Mouse (Mus musculus): ENCODE results near the gene Ufsp2. TPM values are rescaled to one million over a fixed set of nuclear protein-coding genes. Genes with fewer than 3 reads are reported as not detected.

The Ufsp2 gene
- total and polyA plus RNA-seq, 3 experiments = 3.1 to 131 (median 82.8) TPM

DNA sequence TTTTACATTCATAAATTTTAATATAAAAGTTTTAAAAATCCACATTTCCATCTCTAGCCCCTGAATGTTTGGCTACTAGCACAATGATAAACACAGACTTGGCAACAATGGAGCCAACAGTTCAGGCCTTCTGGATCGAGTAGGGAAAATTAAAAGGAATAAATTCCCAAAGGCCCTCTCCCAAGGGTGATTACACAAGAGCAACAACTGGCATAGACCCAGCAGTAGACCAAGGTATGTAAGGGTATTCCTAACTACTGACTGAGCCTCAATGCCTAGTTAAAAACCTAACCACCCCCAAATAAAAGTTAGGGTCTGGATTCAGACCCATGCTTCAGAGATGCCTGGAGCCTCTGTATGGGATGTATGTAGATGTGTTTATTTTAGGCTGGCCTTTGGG lies 64.3 kb downstream of the Ufsp2 start:
- TF ChIP-seq TAL1 (conservative IDR thresholded peaks at IDR 0.05; ENCODE audit: low read depth, low read length) = no peak
- no peak for TF ChIP-seq GATA2 (IDR thresholded peaks at IDR 0.05; ENCODE audit: borderline replicate concordance, low read depth, low read length)
- TF ChIP-seq CTCF (IDR thresholded peaks at IDR 0.05; ENCODE audit: low read depth, low read length) = no peak
- no peak for TF ChIP-seq POLR2AphosphoS5 (IDR thresholded peaks at IDR 0.05; ENCODE audit: insufficient replicate concordance, low read depth, low read length)
- TF ChIP-seq GATA1 (IDR thresholded peaks at IDR 0.05; ENCODE audit: borderline replicate concordance, low read length) = no peak
- Histone ChIP-seq H3K9me3 (replicated peaks) (no peaks in the 10 kb centered on the region), H3K4me3 (ENCODE audit: low read depth, low read length) (no peak overlapping the region), H3K4me1 (ENCODE audit: insufficient read depth, low read depth, low read length) (no peaks in the 10 kb centered on the region), H3K27me3 (ENCODE audit: insufficient read depth, low read length) (no peaks in the 10 kb centered on the region), H3K36me3 (replicated peaks) (peaks cover 86% of the 10 kb centered on the region)
- DNase-seq (ENCODE audit: low spot score) (no peak), ATAC-seq (ENCODE audit: extremely low read depth, insufficient number of reproducible peaks, low FRiP score, poor library complexity, severe bottlenecking) (no peak)

GRCm38 (mm10) chr8:46040260-46040659 lies 64.9 kb downstream of the Ufsp2 start:
- Histone ChIP-seq H3K4me1 (ENCODE audit: insufficient read depth, low read depth, low read length) (no peaks in the 10 kb centered on the region), H3K36me3 (replicated peaks) (peaks cover 86% of the 10 kb centered on the region), H3K27me3 (ENCODE audit: insufficient read depth, low read length) (no peaks in the 10 kb centered on the region), H3K4me3 (ENCODE audit: low read depth, low read length) (no peak overlapping the region), H3K9me3 (replicated peaks) (no peaks in the 10 kb centered on the region)
- TF ChIP-seq GATA1 (IDR thresholded peaks at IDR 0.05; ENCODE audit: borderline replicate concordance, low read length) (no peak), GATA2 (IDR thresholded peaks at IDR 0.05; ENCODE audit: borderline replicate concordance, low read depth, low read length) (no peak), CTCF (IDR thresholded peaks at IDR 0.05; ENCODE audit: low read depth, low read length) (no peak), POLR2AphosphoS5 (IDR thresholded peaks at IDR 0.05; ENCODE audit: insufficient replicate concordance, low read depth, low read length) (no peak), TAL1 (conservative IDR thresholded peaks at IDR 0.05; ENCODE audit: low read depth, low read length) (no peak)
- DNase-seq (ENCODE audit: low spot score) (no peak), ATAC-seq (ENCODE audit: extremely low read depth, insufficient number of reproducible peaks, low FRiP score, poor library complexity, severe bottlenecking) (no peak)

Other genes starting within 250 kb of the Ufsp2 start
- gene Pdlim3, start 90.1 kb upstream of the Ufsp2 start, total RNA-seq (2014; fragmentation: Nextera tagmentation) = not detected in 2 replicates
- gene Pdlim3, start 90.1 kb upstream of the Ufsp2 start, total RNA-seq (2017) = 0.27 TPM in 1 of 2 replicates, not detected in the other
- gene Pdlim3, start 90.1 kb upstream of the Ufsp2 start, polyA plus RNA-seq (2012) = not detected in 2 replicates
- not detected in 2 replicates for gene Ccdc110, start 40.9 kb upstream of the Ufsp2 start, total RNA-seq (2014; fragmentation: Nextera tagmentation)
- gene Ccdc110, start 40.9 kb upstream of the Ufsp2 start, total RNA-seq (2017) = 0.06 TPM in 1 of 2 replicates, not detected in the other
- not detected in 2 replicates for gene Ccdc110, start 40.9 kb upstream of the Ufsp2 start, polyA plus RNA-seq (2012)
- 0.68 and 2.2 TPM in 2 replicates for gene 1700029J07Rik, start 276 bp upstream of the Ufsp2 start, total RNA-seq (2014; fragmentation: Nextera tagmentation)
- gene 1700029J07Rik, start 276 bp upstream of the Ufsp2 start, total RNA-seq (2017) = 0.76 and 1.6 TPM in 2 replicates
- gene 1700029J07Rik, start 276 bp upstream of the Ufsp2 start, polyA plus RNA-seq (2012) = 0.01 TPM in 1 of 2 replicates, not detected in the other
- 1.4 TPM in 1 of 2 replicates, not detected in the other for gene Lrp2bp, start 23.8 kb downstream of the Ufsp2 start, total RNA-seq (2014; fragmentation: Nextera tagmentation)
- 0.12 and 0.55 TPM in 2 replicates for gene Lrp2bp, start 23.8 kb downstream of the Ufsp2 start, total RNA-seq (2017)
- 0.03 TPM in 1 of 2 replicates, not detected in the other for gene Lrp2bp, start 23.8 kb downstream of the Ufsp2 start, polyA plus RNA-seq (2012)
- 39.4 and 49.1 TPM in 2 replicates for gene Ankrd37, start 30.2 kb downstream of the Ufsp2 start, total RNA-seq (2014; fragmentation: Nextera tagmentation)
- 90.4 and 110 TPM in 2 replicates for gene Ankrd37, start 30.2 kb downstream of the Ufsp2 start, total RNA-seq (2017)
- 11.9 and 15.2 TPM in 2 replicates for gene Ankrd37, start 30.2 kb downstream of the Ufsp2 start, polyA plus RNA-seq (2012)
- gene Cfap97, start 176.2 kb downstream of the Ufsp2 start, total RNA-seq (2014; fragmentation: Nextera tagmentation) = 59.3 and 69.4 TPM in 2 replicates
- 27.4 and 31.8 TPM in 2 replicates for gene Cfap97, start 176.2 kb downstream of the Ufsp2 start, total RNA-seq (2017)
- 1.4 and 2.0 TPM in 2 replicates for gene Cfap97, start 176.2 kb downstream of the Ufsp2 start, polyA plus RNA-seq (2012)
- gene Snx25, start 176.6 kb downstream of the Ufsp2 start, total RNA-seq (2014; fragmentation: Nextera tagmentation) = 16.9 and 17.4 TPM in 2 replicates
- gene Snx25, start 176.6 kb downstream of the Ufsp2 start, total RNA-seq (2017) = 34.1 and 38.8 TPM in 2 replicates
- 10.5 and 13.3 TPM in 2 replicates for gene Snx25, start 176.6 kb downstream of the Ufsp2 start, polyA plus RNA-seq (2012)
- 80.9 and 81.6 TPM in 2 replicates for gene Slc25a4, start 235.8 kb downstream of the Ufsp2 start, total RNA-seq (2014; fragmentation: Nextera tagmentation)
- 160 and 177 TPM in 2 replicates for gene Slc25a4, start 235.8 kb downstream of the Ufsp2 start, total RNA-seq (2017)
- 35.2 and 50.4 TPM in 2 replicates for gene Slc25a4, start 235.8 kb downstream of the Ufsp2 start, polyA plus RNA-seq (2012)

Data from G1E (cell line).